Mouse (Mus musculus) layer of hippocampus, adult 2 months (tissue): ENCODE data around the gene Eml2. TPM values are rescaled to one million over a fixed set of nuclear protein-coding genes. Genes with fewer than 3 reads are reported as not detected.
A peak's percentile ranks its signal among the peaks of the same experiment; 100 is the strongest.
"Not testable (repeated sequence)": the region's sequence is repeated elsewhere in the genome, so short reads cannot be mapped to it uniquely, and the experiment has no call there.

Source experiments
- DNase-seq, 2 experiments: peaks; one replicate each; pipeline ENCODE4 v3.0.0; 2022; ENCODE audit warnings: low spot score in 2 of 2
- H3K27ac ChIP-seq: fragments of 200-600 bp; 2 replicates; pipeline ENCODE4 v1.8.1; 2022
- H3K4me3 ChIP-seq: fragments of 200-600 bp; 2 replicates; pipeline ENCODE4 v1.8.1; 2022; ENCODE audit warnings: mild to moderate bottlenecking
- CTCF ChIP-seq: fragments of 200-600 bp; conservative IDR thresholded peaks from 2 replicates; pipeline ENCODE4 v1.8.1; 2022; ENCODE audit warnings: antibody characterized with exemption, mild to moderate bottlenecking, moderate library complexity
- total RNA-seq, 2 experiments: library from RNA; stranded (reverse); gene quantifications; 2 replicates each; pipeline ENCODE4 v1.2.3; 2021

Gene Eml2
- total RNA-seq, 2 experiments from 2014 or later = 159 to 162 TPM

DNA sequence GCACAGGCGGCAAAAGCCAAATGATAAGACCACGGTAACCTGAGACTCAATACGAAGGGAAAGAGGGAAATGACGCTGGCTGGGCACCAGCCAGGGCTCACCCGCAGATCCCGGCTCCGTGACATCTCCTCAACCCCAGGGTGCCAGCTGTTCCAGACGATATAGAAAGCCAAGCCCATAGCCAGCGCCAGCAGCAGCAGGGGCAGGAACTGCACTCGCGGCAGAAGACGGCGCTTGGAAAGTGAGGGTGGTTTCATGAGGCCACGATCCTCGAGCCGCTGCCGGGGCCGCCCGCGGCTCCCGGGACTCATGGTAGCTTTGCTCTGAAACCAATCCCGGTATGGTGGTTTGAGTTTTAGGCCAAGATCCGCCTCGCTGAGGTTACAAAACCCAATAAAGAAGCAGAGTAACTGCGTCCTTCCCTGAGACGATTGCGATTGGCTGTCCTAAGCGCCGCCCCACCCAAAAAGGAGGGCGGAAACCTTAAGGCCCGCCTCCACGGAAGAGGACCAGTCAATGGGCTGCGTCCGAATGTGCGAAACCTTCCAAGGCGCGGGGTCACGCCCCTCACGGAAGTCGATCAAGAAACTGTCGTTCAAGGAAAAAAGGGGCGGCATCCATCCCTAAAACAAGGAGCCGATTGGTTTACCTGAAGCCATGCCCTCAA is 27.2 kb upstream of the Eml2 start, which contains the start of gene Qpctl:
TSS of gene Qpctl (minus strand) at position 417 of the 667 bp plus-strand sequence.
- peak within 1 kb of the TSS; percentile 89 for H3K27ac ChIP-seq
- no peak for TF ChIP-seq CTCF
- peak; percentile 95 to 99 for DNase-seq
- H3K4me3 ChIP-seq = peak within 1 kb of the TSS; percentile 82

DNA sequence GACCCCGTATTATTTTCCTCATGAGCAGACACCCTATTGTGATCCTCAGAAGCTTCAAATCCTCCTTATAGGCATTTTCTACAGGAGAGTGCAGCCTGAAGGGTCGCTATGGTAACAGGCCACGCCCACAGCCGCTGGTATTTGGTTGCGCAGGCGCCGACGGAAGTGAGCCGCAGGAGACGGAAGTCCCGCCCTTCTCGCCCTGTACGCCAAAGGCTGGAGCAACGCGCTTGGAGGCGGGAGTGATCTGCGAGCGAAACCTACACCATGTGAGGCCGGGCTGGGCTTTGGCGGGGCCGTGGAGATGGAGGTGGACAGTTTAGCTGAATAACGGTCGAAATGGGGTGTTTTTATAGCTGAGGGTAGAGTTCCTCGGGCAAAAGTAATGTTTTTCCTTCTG is 26.6 kb upstream of the Eml2 start, which contains the start of gene Snrpd2:
TSS of gene Snrpd2 (plus strand) at position 97 of the 400 bp plus-strand sequence.
- Histone ChIP-seq H3K27ac (peak within 1 kb of the TSS; percentile 89), H3K4me3 (peak within 1 kb of the TSS; percentile 82)
- peak; percentile 93 to 96 for DNase-seq
- TF ChIP-seq CTCF = no peak

DNA sequence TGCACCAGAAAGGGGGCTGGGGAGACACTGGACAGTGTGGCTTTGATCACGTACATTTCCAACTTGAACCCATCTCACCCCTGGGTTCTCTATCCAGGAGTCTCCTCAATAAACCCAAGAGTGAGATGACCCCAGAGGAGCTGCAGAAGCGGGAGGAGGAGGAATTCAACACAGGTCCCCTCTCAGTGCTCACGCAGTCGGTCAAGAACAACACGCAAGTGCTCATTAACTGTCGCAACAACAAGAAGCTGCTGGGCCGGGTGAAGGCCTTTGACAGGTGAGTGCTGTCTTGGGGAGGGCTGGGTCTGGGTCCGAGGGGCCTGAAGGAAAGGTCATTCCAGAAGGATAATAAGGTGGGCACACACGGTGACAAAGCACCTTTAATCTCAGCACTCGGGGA is 25.1 kb upstream of the Eml2 start:
- H3K27ac ChIP-seq, H3K4me3 ChIP-seq, DNase-seq: not testable (repeated sequence)

DNA sequence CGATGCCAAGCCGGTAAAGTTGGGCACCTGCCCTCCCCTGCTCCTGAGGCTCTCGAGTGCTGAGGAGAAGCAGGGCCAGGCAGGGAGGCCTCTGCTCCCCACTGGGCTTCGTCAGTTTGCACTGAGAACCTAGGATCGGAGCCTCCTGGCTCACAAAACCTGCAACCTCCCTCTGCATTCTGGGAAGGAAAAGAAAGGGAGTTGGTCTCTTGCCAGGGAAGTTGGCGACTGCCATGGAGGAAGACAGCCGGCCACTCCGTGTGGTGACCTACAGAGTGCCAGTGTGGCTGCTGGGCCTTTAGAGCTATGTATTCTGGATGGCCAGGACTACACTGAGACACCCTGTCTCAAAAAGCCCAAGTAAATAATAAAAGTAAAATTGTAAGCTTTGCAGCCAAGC is 21.4 kb upstream of the Eml2 start:
- Histone ChIP-seq H3K27ac (no peak overlapping the region), H3K4me3 (no peak overlapping the region)
- no peak for TF ChIP-seq CTCF
- DNase-seq = no peak

DNA sequence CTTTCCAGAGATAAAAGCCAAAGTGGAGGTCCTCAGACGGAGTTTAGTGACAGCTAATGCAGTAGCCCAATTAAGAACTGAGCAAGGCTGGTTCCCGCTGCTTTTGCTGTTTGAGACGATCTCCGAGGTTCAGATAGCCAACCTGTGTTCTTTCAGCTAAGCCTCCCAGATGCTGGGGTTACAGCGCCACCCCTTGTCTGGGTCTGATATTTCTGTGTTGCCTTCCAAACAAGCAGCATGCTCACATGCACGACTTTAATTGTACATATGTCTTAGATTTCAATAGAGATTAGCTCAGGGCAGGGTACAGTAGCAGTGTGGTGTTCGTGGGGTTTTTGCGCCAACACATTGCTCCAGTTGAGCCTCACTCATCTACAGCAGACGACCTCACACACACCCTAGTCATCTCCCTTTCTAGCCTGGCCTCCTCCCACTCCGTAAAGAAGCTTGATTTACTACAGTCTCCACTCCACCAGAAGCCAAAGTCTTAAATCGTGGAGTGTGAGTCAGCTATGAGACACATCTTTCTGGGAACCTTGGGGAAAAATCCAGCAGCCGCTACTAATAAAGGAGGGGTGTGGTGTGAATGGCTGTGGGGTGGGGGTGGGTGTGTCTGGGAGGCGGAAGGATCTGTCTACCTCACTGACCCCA is 20.3 kb upstream of the Eml2 start:
- H3K27ac ChIP-seq = no peak overlapping the region
- H3K4me3 ChIP-seq = no peak overlapping the region
- peak; percentile 71 for TF ChIP-seq CTCF
- DNase-seq = peak in 1 of 2 experiments; percentile 53

DNA sequence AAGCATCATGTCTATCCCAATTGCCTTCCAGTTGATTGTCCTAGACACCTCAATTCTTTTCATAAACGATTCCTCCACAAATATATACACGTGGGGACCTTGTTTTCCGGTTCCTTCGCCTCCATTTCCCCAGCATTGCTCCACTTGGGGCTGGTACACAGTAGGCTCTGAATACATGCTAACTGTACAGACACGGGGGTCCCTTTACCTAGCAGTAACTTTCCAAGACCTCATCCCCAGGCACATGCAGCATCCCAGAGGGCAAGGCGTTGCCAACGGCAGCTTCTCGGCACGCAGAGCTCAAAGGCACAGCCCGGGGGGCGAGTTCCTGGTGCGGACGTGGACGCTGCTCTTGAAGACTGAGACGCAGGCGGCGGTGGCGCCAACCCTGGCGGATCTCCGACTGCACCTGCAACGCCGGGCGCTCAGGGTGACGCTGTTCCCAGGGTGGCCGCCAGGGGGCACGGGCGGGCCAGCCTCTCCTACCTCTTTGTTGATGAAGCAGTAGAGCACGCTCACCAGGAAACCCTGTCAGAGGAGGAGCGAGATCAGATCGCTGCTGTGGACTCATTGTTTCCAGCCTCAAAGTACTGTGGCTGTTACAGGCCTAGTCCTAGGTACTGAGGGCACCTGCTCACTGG is 18.9 kb upstream of the Eml2 start:
- Histone ChIP-seq H3K4me3 (peak overlapping the region; percentile 10; the same call in 1 of the 2 replicates), H3K27ac (peak overlapping the region; percentile 73)
- DNase-seq = peak; percentile 89 to 96
- peak; percentile 99 for TF ChIP-seq CTCF

DNA sequence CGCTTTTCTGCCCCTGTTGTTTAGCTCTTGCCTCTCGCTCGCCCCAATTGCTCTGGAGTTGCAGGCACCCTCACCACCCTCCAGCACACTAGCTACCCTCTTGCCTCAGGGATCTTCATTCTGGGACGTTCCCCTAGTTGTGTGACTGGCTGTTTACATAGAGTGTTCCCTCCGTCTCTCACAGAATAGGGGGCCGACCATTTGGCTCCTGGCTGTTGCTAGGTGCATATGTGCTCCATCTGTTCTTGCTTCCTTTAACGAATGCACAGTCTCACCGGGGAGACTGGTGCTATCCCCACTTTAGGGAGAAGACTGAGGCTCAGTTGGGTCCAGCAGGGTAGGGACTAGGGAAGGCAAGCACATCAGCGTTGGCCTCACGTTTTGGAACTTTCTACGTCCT is 17.6 kb upstream of the Eml2 start:
- H3K4me3 ChIP-seq = no peak overlapping the region
- no peak for TF ChIP-seq CTCF
- DNase-seq = no peak
- no peak overlapping the region for H3K27ac ChIP-seq

DNA sequence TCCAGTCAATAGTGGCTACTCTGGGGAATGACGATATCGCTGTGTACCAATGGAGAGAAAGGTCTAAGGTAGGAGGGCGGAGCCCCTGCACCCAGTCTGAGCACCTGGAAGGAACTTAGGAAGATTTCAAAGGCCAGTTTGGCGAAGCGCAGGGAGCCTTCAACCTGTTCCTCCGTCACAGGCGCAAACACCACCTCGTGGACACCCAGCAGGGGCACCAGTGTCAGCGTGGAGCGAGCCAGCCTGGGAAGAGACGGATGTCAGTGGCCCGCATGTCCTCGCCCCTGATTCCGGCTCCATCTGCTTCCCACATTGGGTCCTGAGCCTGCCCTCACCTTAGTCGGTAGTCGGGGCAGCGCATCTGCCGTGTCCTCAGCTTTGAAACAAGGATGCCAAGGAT is 16.8 kb upstream of the Eml2 start:
- H3K27ac ChIP-seq = no peak overlapping the region
- TF ChIP-seq CTCF = no peak
- H3K4me3 ChIP-seq = no peak overlapping the region
- no peak for DNase-seq

DNA sequence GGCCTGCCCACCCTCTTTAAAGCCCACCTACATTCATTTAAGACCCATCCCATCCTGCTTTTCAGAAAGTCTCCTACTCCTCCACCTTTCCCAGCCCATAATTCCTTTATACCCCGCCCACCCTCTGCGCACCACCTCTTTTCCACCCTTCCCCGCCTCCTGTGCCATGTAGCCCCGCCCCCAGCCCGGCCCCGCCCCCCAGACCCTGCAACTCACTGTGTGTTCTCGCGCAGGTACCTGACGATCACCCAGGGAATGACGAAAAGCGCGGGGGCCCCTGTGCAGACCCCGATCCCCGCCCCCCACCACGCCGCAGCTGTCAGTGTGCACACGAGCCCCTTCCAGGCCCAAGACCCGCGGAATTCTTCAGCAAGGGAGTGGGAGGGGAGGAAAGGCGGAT is 16.1 kb upstream of the Eml2 start:
- H3K27ac ChIP-seq = no peak overlapping the region
- no peak for TF ChIP-seq CTCF
- no peak for DNase-seq
- H3K4me3 ChIP-seq = peak overlapping the region; percentile 22; the same call in 1 of the 2 replicates

DNA sequence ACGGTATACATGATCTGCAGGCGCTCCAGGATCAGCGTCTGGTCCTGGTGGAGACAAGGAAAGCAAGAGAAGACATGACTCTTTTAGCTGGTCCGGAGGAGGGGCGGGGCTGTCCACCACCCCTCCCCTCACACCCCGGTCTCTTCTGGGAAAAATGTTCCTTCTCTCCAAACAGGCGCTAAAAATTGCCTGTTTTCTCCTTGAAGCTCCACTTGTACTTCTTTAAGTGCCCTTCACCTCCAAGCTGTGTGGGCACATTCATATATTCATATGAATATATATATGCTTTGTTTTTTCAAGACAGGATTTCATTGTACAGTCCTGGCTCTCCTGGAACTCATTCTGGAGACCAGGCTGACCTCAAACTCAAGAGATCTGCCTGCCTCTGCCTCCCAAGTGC is 13.3 kb upstream of the Eml2 start:
- H3K27ac ChIP-seq = no peak overlapping the region
- DNase-seq = no peak
- no peak for TF ChIP-seq CTCF
- H3K4me3 ChIP-seq = no peak overlapping the region

DNA sequence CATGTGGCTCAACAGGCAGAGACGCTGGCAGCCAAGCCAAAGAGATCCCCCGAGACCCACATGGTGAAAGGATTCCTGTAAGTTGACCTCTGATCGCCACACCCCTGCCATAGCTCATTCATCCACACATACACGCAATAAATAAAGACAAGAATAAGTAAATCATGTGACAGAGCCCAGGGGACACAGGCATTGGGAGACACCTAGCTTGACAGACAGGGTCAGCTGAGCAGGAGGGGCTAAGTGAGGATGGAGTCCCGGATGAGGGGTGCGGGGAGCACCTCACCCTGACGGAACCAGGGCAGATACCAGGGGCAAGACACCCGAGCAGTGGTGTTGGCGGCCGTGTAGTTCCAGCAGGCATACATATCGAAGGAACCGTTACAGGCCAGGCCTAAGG is 12.5 kb upstream of the Eml2 start:
- TF ChIP-seq CTCF = no peak
- Histone ChIP-seq H3K4me3 (no peak overlapping the region), H3K27ac (no peak overlapping the region)
- no peak for DNase-seq

DNA sequence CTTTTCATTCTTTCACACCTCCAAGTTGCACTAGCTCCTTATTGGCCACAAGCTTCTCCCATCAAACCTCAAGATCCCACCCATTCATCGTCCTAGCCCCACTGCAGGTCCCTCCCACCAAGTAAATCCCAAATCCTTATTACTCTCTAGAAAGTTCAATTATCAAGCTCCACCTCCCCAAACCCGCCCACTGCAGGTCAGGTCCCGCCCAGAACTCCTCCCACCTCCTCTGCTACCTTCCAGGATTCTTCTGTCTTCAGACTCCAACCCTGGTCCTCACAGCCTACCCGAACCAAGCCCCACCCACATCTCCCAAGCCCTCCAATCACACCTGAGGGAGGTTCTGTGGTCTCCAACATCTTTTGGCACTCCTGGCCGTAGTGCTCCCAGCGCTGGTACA is 12.0 kb upstream of the Eml2 start:
- no peak overlapping the region for H3K27ac ChIP-seq
- DNase-seq = no peak
- no peak overlapping the region for H3K4me3 ChIP-seq
- no peak for TF ChIP-seq CTCF

DNA sequence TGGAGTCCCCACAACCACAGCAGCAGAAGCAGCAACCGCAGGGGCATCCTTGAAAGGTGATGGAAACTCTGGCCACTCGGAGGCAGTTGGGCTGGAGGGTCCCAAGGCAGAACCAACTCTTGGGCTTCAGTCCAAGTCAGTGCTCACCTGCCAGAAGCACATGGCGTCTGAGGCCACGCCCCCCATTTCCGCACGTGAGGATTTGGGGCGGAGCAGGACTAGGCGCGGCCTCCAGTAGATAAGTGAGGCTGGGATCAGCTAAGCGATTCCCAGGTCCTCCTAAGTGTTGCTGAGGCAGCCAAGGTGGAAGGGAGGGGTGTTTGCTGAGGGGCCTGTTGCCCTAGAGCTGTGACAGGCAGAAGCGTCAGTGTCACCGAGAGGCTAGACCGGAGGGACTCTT is 11.2 kb upstream of the Eml2 start:
- DNase-seq = no peak
- no peak for TF ChIP-seq CTCF
- H3K27ac ChIP-seq = no peak overlapping the region
- no peak overlapping the region for H3K4me3 ChIP-seq
